Mouse (Mus musculus) forebrain, postnatal 0 days (tissue): Measurements from ENCODE around the gene Asic2. TPM values are rescaled to one million over a fixed set of nuclear protein-coding genes. Genes with fewer than 3 reads are reported as not detected.
"Not testable (repeated sequence)": the region's sequence is repeated elsewhere in the genome, so short reads cannot be mapped to it uniquely, and the experiment has no call there.

Experiments used
- ATAC-seq: fragments of 200-750 bp; cut with Nextera tagmentation; 2 replicates; pipeline ENCODE4 v1.8.0; 2017; ENCODE audit warnings: mild to moderate bottlenecking, moderate library complexity
- DNase-seq: peaks from one replicate; pipeline ENCODE4 v3.0.0-alpha.2; 2015
- H3K27ac ChIP-seq: fragments of 300-500 bp; sonication (generic); 2 replicates; pipeline ENCODE4 v1.5.1; 2014; ENCODE audit warnings: low read depth, mild to moderate bottlenecking, antibody characterized with exemption, low read length, moderate library complexity, mixed read lengths
- H3K27me3 ChIP-seq: fragments of 300-500 bp; sonication (generic); 2 replicates; pipeline ENCODE4 v1.6.1; 2014; ENCODE audit warnings: mild to moderate bottlenecking, low read length, mixed read lengths; ENCODE audit not compliant: insufficient read depth
- H3K36me3 ChIP-seq: fragments of 300-500 bp; sonication (generic); 2 replicates; pipeline ENCODE4 v1.6.1; 2014; ENCODE audit warnings: mild to moderate bottlenecking, moderate library complexity; ENCODE audit not compliant: insufficient read depth
- H3K4me1 ChIP-seq: fragments of 300-500 bp; sonication (generic); 2 replicates; pipeline ENCODE4 v1.6.1; 2014; ENCODE audit warnings: antibody characterized with exemption; ENCODE audit not compliant: insufficient read depth
- H3K4me2 ChIP-seq: fragments of 300-500 bp; sonication (generic); 2 replicates; pipeline ENCODE4 v1.6.1; 2014; ENCODE audit warnings: low read depth, mild to moderate bottlenecking, moderate library complexity
- H3K4me3 ChIP-seq: fragments of 300-500 bp; sonication (generic); 2 replicates; pipeline ENCODE4 v1.5.1; 2014; ENCODE audit warnings: low read depth, low read length, mixed read lengths
- H3K9ac ChIP-seq: fragments of 300-500 bp; sonication (generic); 2 replicates; pipeline ENCODE4 v1.6.1; 2014; ENCODE audit warnings: mild to moderate bottlenecking
- H3K9me3 ChIP-seq: fragments of 300-500 bp; sonication (generic); 2 replicates; pipeline ENCODE4 v1.6.1; 2016; ENCODE audit warnings: low read length
- CTCF ChIP-seq: sonication (generic); IDR thresholded peaks from 2 replicates; pipeline ENCODE4 v1.5.1; 2016; ENCODE audit warnings: antibody characterized with exemption, control low read depth, low read depth
- WGBS: fragments of 180-500 bp; shearing (Covaris S2); extraction: QIAGEN DNeasy Blood & Tissue Kit; methylation state at CpG from one replicate; pipeline ENCODE4 v1.1.7; 2014; 5-methylcytosine and 5-hydroxymethylcytosine counted together
- polyA plus RNA-seq: library from polyadenylated mRNA; unstranded; fragments of >200 nt; fragmentation: Nextera tagmentation; extraction: Ambion mirVana; gene quantifications from 2 replicates; pipeline ENCODE4 v1.2.1, GENCODE M21; 2015
- total RNA-seq: library from RNA; depleted of rRNA; stranded (reverse); fragments of >200 nt; gene quantifications from 2 replicates; pipeline ENCODE4 v1.2.3, GENCODE M21; 2014

The Asic2 gene
- total and polyA plus RNA-seq, 2 experiments from 2014 or later, result 15.5 to 37.2 TPM

DNA sequence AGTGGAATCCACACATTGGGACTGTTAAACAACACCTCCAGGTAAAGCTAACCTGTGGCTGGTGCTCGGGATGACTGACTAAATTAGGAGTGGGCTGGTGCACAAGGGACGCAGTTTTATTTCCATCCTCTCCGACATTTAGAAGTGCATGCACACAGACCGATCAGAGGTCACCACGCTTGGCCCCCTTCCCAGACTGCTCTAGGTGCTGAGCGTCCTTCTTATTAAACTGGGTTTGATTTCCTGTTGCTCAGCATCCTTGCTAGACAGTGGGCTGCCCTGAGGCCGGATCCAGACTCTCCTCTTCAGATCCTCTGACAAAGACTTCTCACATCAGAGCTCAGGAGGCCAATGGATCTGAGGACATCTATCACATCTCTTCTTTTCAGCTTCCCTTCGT, 596.7 kb downstream of the Asic2 start:
- ATAC-seq (no peak), DNase-seq (no peak)
- no peaks in the 10 kb centered on the region for H3K9me3 ChIP-seq
- H3K9ac ChIP-seq, result no peak overlapping the region
- TF ChIP-seq CTCF, result no peak
- H3K4me3 ChIP-seq, result no peak overlapping the region
- no peaks in the 10 kb centered on the region for H3K27me3 ChIP-seq
- H3K4me1 ChIP-seq, result no peaks in the 10 kb centered on the region
- no peaks in the 10 kb centered on the region for H3K36me3 ChIP-seq
- no peak overlapping the region for H3K27ac ChIP-seq
- H3K4me2 ChIP-seq, result no peak overlapping the region
- 61% methylated on average over 8 of the region's 8 CpGs for WGBS

DNA sequence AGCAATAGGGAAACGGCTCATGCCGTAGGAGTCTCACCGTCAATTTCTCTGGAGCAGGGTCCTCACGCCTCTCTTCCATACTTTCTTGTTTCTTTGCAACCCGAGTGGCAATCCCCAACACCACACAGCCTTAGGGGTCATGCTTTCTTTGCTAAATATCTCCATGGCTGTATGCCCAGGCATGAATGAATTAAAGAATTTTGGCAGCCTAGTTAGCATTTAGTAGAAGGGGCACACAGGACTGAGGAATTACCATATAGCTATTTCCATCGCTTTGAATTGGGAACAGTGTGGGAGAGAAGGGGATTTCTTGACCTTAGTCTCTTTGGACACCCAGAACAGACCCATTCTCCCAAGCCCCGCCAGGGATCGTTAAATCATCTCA, 597.8 kb downstream of the Asic2 start:
- no peak for DNase-seq
- H3K4me1 ChIP-seq, result no peaks in the 10 kb centered on the region
- ATAC-seq, result no peak
- no peaks in the 10 kb centered on the region for H3K27me3 ChIP-seq
- no peak overlapping the region for H3K27ac ChIP-seq
- H3K4me3 ChIP-seq, result no peak overlapping the region
- no peak overlapping the region for H3K9ac ChIP-seq
- H3K36me3 ChIP-seq, result no peaks in the 10 kb centered on the region
- WGBS, result 26% methylated on average over 8 of the region's 8 CpGs
- no peaks in the 10 kb centered on the region for H3K9me3 ChIP-seq
- TF ChIP-seq CTCF, result no peak
- no peak overlapping the region for H3K4me2 ChIP-seq

DNA sequence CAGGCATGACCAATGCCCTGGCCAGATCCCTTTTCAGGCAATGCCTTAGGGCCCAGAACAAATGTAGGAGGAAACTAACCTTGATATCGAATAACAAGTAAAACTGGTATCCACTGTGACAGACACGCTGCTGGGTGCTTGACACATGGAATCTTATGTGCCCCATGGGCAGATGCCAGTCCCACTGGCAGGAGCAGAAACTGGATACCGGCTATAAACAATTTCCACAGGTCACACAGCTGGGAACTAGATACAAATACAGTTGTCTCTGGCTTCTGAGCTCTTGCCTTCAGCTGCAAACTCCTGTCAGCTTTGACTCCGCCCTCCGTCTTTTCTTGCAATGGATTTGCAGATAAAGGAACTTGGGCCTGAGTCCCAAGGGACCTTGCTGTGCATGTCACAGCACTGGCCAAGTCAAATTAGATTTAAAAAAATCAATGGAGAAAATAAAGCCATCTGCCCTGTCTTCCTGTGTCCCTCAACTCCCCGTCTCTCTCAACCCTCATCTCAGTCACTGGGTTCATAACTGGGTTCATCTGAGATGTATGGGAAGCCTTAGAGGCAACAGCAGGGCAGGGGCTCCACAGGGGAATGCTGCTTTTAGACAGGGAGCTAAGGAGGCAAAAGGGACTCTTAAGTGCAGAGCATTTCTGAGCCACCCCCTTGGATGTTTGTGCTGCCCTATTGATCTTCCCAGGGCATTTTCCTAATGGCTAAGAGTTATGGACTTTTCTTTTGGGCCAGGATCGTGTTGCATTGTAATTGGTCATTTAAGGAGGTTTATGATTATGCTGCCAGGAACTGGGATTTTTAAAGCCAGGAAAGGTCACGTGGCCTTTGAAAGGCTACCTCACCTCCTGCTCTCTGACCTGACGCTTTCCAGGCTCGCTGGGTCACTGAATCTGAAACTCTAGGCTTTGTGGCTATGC, 598.5 kb downstream of the Asic2 start:
- ATAC-seq, result no peak
- DNase-seq, result no peak
- 56% methylated on average over 10 of the region's 10 CpGs for WGBS
- Histone ChIP-seq H3K9ac (no peak overlapping the region), H3K27ac (no peak overlapping the region), H3K27me3 (no peaks in the 10 kb centered on the region), H3K36me3 (no peaks in the 10 kb centered on the region), H3K4me1 (no peaks in the 10 kb centered on the region), H3K4me2 (no peak overlapping the region), H3K9me3 (no peaks in the 10 kb centered on the region), H3K4me3 (no peak overlapping the region)
- TF ChIP-seq CTCF, result no peak

DNA sequence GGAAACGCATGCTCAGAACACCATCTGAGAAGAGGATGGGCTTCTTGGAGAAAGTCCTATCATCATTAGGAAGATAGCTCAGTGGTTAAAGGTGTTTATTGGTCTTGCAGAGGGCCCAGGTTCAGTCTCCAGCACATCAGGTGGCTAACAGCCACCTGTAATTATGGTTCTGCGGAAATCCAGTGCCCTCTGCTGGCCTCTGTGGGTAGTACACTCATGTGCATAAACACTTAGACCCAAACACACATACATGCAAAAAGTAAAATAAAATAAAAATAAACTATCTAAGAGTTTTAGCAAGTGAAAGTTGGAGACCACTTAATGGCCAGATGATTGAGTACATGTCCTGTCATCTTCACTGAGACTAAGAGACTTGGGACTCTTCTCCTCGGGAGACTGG, 603.8 kb downstream of the Asic2 start:
- ATAC-seq, result no peak
- Histone ChIP-seq H3K4me2 (no peak overlapping the region), H3K27me3 (no peaks in the 10 kb centered on the region), H3K27ac (no peak overlapping the region), H3K4me1 (no peaks in the 10 kb centered on the region), H3K9me3 (no peaks in the 10 kb centered on the region), H3K4me3 (no peak overlapping the region), H3K36me3 (no peaks in the 10 kb centered on the region), H3K9ac (no peak overlapping the region)
- 98% methylated on average over 3 of the region's 3 CpGs for WGBS
- TF ChIP-seq CTCF, result no peak
- no peak for DNase-seq

DNA sequence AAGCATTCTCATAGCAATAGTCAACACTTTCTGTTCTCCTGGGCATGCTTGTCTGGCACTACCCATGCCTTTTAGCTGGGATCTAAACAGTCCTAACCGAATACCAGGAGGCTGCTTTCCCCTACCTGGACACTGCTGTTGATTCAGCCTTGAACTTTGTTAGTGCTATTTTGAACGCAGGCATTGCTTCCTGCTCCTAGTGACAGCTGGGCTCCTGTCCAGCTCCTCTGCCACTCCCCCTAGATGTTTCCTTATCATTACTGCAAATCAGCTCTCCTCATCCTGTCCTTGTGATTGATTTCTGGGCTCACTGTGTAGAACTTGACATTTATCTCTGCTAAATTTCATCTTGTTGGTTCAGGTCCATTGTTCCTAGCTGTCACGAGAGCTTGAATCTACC, 605.8 kb downstream of the Asic2 start:
- H3K9me3 ChIP-seq, result no peaks in the 10 kb centered on the region
- DNase-seq (peak; percentile 35), ATAC-seq (peak; percentile 50; the same call in 1 of the 2 replicates)
- H3K27ac ChIP-seq, result no peak overlapping the region
- H3K4me3 ChIP-seq, result no peak overlapping the region
- no peak for TF ChIP-seq CTCF
- no peak overlapping the region for H3K9ac ChIP-seq
- 35% methylated on average over 3 of the region's 3 CpGs for WGBS
- H3K4me2 ChIP-seq, result no peak overlapping the region
- H3K4me1 ChIP-seq, result no peaks in the 10 kb centered on the region
- no peaks in the 10 kb centered on the region for H3K27me3 ChIP-seq
- H3K36me3 ChIP-seq, result no peaks in the 10 kb centered on the region

DNA sequence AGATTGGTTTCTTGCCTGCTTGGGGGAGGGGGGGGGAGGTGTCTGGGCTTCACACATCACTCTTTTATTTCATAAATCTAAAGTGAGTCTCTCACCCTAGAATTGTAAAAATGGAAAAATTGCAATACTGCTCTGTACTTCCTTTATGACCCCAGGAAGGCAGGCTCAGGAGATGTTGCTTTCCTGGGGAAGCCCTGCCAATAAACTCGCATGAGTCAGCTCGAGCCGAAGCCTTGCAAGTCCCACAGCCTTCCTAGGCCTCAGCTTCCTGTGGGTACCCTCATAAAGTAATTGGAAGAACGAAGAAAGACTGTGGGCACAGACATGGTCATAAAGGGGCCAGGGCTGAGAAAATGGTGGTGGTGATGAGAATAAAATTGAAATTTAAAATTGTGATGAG, 607.2 kb downstream of the Asic2 start:
- Histone ChIP-seq H3K4me1 (no peaks in the 10 kb centered on the region), H3K4me3 (no peak overlapping the region), H3K4me2 (no peak overlapping the region), H3K9me3 (no peaks in the 10 kb centered on the region), H3K27me3 (no peaks in the 10 kb centered on the region), H3K36me3 (no peaks in the 10 kb centered on the region), H3K27ac (no peak overlapping the region), H3K9ac (no peak overlapping the region)
- 88% methylated on average over 4 of the region's 4 CpGs for WGBS
- TF ChIP-seq CTCF, result no peak
- ATAC-seq, result no peak
- no peak for DNase-seq

DNA sequence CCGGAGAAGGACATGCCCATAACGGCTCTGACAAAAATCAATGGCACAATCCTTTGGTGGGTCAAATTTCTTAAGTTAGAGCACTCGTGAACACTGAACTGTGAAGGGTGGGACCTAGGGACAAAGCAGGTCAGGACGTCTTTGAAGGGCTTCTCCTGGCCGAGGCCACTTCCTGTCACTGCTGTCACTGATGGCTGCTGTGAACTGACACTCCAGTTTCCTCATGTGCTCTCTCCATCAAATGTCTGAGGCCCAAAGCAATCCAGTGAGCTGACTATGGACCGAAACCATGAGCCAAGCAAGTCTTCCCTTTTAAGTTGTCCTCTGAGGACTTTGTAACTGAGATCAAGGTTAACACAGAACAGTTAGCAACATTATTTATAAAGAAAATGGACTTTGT, 617.8 kb downstream of the Asic2 start:
- not testable (repeated sequence) for H3K9me3 ChIP-seq, H3K4me3 ChIP-seq, H3K36me3 ChIP-seq, DNase-seq, H3K9ac ChIP-seq, ATAC-seq, H3K4me2 ChIP-seq, H3K27ac ChIP-seq, H3K4me1 ChIP-seq, H3K27me3 ChIP-seq
- WGBS, result 68% methylated on average over 5 of the region's 6 CpGs
